Mouse (Mus musculus): Measurements from ENCODE around the gene Tcirg1. TPM values are rescaled to one million over a fixed set of nuclear protein-coding genes. Genes with fewer than 3 reads are reported as not detected.

Gene Tcirg1
- total and polyA plus RNA-seq, 2 experiments from 2014 or later: 12.8 to 32.1 TPM

DNA sequence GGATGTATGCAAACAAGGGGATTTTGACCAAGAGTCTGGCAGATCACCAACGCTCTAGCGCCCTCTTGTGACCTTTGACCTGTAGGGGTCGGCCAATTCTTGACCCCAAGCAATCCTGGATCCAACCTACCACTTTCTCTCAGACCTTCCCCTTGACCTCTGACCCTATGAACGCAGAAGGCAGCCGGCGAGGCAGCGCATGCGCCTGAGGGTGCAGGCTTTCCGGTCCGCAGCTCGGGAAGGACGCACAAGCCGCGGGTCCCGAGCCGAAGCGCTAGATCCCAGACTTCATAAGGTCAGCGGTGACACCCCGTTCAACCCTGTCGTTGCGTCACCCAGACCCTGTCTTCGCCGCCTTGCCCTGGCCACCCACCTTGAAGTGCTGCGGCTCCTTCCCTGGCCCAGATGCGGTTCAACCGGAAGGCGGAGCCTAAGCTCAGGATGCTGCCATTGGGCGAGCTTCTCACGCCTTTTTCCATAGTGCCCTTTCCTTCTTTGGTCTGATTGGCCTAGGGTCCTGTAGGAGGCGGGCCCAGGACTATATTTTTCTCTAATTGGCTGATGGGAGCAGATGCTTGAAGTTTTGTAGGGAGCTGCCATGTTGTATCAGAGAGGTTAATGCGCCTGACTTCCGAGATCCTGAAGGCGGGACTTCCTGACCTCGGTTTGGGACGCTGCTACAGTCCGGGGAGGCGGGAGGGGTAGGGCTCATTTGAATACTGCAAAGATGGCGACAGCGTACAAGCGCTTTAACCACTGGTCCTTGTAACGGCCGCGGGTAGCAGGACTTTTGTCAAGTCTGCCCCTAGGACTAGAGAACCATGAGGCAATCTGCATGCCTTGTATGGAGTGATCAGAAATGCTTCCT, 5.6 kb upstream of the Tcirg1 start, which contains the start of gene Ndufs8:
Ndufs8 (minus strand) TSS at position 438 of the 868 bp plus-strand sequence.
- TF ChIP-seq CTCF (IDR thresholded peaks at IDR 0.05; ENCODE audit: low read depth): peak; percentile 7; the same call in 1 of the 2 replicates
- TF ChIP-seq EP300 (IDR thresholded peaks at IDR 0.05; ENCODE audit: low read depth): peak; percentile 25

DNA sequence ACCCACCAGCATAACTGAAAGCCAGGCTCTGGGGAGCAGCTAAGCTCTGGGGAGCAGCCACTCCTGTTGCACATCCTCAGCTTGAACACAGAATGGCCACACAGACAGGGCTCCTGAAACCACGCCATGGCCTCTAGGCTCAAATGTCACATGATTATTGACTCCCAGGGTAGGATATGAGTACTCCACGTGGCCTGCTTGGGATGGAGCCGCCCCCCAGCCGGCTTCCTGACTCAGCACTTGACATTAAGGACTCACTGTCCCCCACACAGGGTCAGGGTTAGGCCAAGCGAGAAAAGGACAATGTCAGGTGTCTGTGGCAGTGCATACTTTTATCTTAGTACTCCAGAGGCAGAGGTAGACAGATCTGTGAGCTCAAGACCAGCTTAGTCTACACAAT, 3.3 kb upstream of the Tcirg1 start:
- H3K4me3 ChIP-seq (ENCODE audit: low read depth, low read length): no peak overlapping the region
- no peaks in the 10 kb centered on the region for H3K27me3 ChIP-seq (ENCODE audit: control insufficient read depth, insufficient read depth, low read length)
- H3K4me1 ChIP-seq (ENCODE audit: control insufficient read depth, insufficient read depth): peaks cover 18% of the 10 kb centered on the region
- H3K27ac ChIP-seq (ENCODE audit: low read depth): no peak overlapping the region
- ATAC-seq (ENCODE audit: insufficient read depth, low read depth) (no peak), DNase-seq (ENCODE audit: low spot score) (no peak)
- peaks cover 31% of the 10 kb centered on the region for H3K36me3 ChIP-seq (replicated peaks; ENCODE audit: control insufficient read depth, insufficient read depth, low read length)
- 74% methylated on average over 5 of the region's 5 CpGs for WGBS
- H3K4me2 ChIP-seq (ENCODE audit: low read depth, low read length): no peak overlapping the region
- no peak overlapping the region for H3K9ac ChIP-seq (replicated peaks; ENCODE audit: low read depth, low read length)
- no peak for TF ChIP-seq CTCF (IDR thresholded peaks at IDR 0.05; ENCODE audit: low read depth)
- no peak for TF ChIP-seq EP300 (IDR thresholded peaks at IDR 0.05; ENCODE audit: low read depth)
- no peaks in the 10 kb centered on the region for H3K9me3 ChIP-seq (replicated peaks; ENCODE audit: control insufficient read depth, low read length)

More for the DNA sequence above, 5.6 kb upstream of the Tcirg1 start, which contains the start of gene Ndufs8:
- DNase-seq (ENCODE audit: low spot score) (peak; percentile 100), ATAC-seq (ENCODE audit: insufficient read depth, low read depth) (peak; percentile 98)
- under 1% methylated on average over 43 of the region's 43 CpGs for WGBS
- H3K27ac ChIP-seq (ENCODE audit: low read depth): peak within 1 kb of the TSS; percentile 90
- H3K4me3 ChIP-seq (ENCODE audit: low read depth, low read length): peak within 1 kb of the TSS; percentile 75
- no peaks in the 10 kb centered on the region for H3K9me3 ChIP-seq (replicated peaks; ENCODE audit: control insufficient read depth, low read length)
- peaks cover 14% of the 10 kb centered on the region for H3K4me1 ChIP-seq (ENCODE audit: control insufficient read depth, insufficient read depth)
- peak within 1 kb of the TSS; percentile 74 for H3K9ac ChIP-seq (replicated peaks; ENCODE audit: low read depth, low read length)
- peaks cover 31% of the 10 kb centered on the region for H3K36me3 ChIP-seq (replicated peaks; ENCODE audit: control insufficient read depth, insufficient read depth, low read length)
- no peaks in the 10 kb centered on the region for H3K27me3 ChIP-seq (ENCODE audit: control insufficient read depth, insufficient read depth, low read length)
- H3K4me2 ChIP-seq (ENCODE audit: low read depth, low read length): peak within 1 kb of the TSS; percentile 90

DNA sequence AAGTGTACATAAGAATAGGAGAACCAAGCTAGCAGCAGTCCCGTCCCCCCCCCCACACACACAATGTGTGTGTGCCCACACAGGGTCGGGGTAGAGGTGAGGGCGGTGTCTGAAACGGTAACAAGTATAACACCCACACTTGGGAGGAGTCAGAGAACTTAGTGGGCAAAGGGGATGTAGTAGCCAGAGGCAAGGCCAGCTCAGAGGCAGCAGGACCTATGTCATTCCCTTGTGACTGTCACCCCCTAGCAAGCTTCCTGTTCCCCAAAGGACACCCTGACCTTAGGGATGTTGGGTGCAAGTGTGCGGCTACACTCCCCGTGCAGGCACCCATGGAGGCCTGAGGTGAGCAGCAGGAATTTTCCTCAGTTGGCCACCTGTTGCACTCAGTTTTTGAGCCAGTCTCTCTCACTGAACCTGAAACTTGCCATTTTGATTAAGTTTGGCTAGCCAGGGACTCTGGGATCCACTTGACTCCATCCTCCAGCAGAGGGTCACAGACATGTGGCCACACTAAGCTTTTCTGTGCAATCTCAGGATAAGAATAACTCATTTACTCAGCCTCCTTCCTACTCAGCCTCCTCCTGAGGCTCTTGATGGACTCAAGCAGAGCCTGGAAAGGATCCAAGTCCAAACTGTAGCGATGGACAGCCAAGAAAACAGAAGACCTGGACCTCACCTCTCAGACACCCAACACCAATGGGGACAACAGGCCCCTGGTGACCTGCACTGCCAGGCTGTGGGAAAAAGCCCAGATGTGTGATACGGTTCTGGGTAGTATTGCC, 1.1 kb upstream of the Tcirg1 start:
- H3K4me1 ChIP-seq (ENCODE audit: control insufficient read depth, insufficient read depth): peaks cover 11% of the 10 kb centered on the region
- peaks cover 36% of the 10 kb centered on the region for H3K36me3 ChIP-seq (replicated peaks; ENCODE audit: control insufficient read depth, insufficient read depth, low read length)
- no peaks in the 10 kb centered on the region for H3K9me3 ChIP-seq (replicated peaks; ENCODE audit: control insufficient read depth, low read length)
- 74% methylated on average over 8 of the region's 8 CpGs for WGBS
- no peak overlapping the region for H3K27ac ChIP-seq (ENCODE audit: low read depth)
- H3K9ac ChIP-seq (replicated peaks; ENCODE audit: low read depth, low read length): no peak overlapping the region
- H3K4me2 ChIP-seq (ENCODE audit: low read depth, low read length): no peak overlapping the region
- H3K27me3 ChIP-seq (ENCODE audit: control insufficient read depth, insufficient read depth, low read length): no peaks in the 10 kb centered on the region
- ATAC-seq (ENCODE audit: insufficient read depth, low read depth) (no peak), DNase-seq (ENCODE audit: low spot score) (no peak)
- 0 out of 2 replicates have a peak overlapping the region, but pooled peaks have one; percentile 66 for H3K4me3 ChIP-seq (ENCODE audit: low read depth, low read length)
- no peak for TF ChIP-seq EP300 (IDR thresholded peaks at IDR 0.05; ENCODE audit: low read depth)
- TF ChIP-seq CTCF (IDR thresholded peaks at IDR 0.05; ENCODE audit: low read depth): no peak

DNA sequence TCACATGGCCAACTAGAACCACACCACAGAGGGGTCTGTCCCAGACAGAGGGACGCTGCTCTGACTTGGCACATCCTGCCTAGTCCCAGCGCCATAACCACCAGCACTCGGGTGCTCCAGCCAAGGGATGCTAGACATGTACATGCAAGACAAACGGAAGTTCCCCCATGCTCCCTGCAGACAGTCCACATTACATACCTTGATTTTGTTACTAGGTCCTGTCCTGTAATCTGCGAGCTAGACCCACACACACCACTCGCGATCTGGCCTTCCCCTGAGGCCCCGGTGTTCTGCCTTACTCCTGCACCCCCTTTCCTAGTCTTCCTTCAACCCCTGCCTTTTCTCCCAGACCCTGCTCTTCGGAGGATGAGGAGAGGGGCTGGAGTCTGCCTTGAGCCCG, 607 bp downstream of the Tcirg1 start:
- peaks cover 5% of the 10 kb centered on the region; the same call in 1 of the 2 replicates for H3K4me1 ChIP-seq (ENCODE audit: control insufficient read depth, insufficient read depth)
- no peaks in the 10 kb centered on the region for H3K9me3 ChIP-seq (replicated peaks; ENCODE audit: control insufficient read depth, low read length)
- H3K4me3 ChIP-seq (ENCODE audit: low read depth, low read length): peak overlapping the region; percentile 66
- H3K36me3 ChIP-seq (replicated peaks; ENCODE audit: control insufficient read depth, insufficient read depth, low read length): peaks cover 53% of the 10 kb centered on the region
- TF ChIP-seq CTCF (IDR thresholded peaks at IDR 0.05; ENCODE audit: low read depth) (no peak), EP300 (IDR thresholded peaks at IDR 0.05; ENCODE audit: low read depth) (no peak)
- whole genome bisulfite sequencing: 21% methylated on average over 10 of the region's 10 CpGs
- DNase-seq (ENCODE audit: low spot score) (no peak), ATAC-seq (ENCODE audit: insufficient read depth, low read depth) (no peak)
- H3K27me3 ChIP-seq (ENCODE audit: control insufficient read depth, insufficient read depth, low read length): no peaks in the 10 kb centered on the region
- H3K4me2 ChIP-seq (ENCODE audit: low read depth, low read length): peak overlapping the region; percentile 80
- H3K27ac ChIP-seq (ENCODE audit: low read depth): peak overlapping the region; percentile 66
- H3K9ac ChIP-seq (replicated peaks; ENCODE audit: low read depth, low read length): peak overlapping the region; percentile 52

DNA sequence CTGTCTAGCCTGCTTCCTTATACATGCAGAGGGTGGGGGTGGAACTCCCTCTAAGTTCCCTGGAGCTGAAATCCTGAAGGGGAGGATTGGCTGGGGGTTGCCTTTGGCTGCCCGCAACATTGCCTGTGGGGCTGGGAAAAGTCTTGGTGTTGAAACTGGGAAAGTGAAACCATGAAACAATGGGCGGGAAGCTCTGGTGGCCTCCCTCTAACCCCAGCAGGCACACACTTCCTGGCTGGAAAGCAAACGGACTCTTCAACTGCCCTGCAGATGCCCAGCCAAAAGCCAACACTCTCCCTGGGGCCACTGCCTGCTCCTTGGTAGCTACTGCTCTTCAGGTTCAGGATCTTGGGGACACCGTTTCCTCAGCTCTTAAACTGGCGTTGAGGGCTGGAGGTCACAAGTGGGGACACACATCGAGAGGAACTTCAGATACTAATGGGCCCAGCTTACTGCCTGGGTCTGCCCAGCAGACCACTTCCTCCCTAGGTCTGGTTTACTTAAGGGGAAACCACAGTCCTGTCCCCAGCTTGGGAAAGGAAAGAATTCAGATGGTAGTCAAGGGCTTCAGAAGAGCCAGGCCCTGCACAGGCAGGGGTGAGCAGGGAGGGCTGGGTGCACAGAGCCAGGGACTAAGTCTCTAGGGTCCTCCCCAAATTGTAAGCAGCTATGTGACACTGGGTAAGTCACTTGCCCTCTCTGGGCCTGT, 1.5 kb downstream of the Tcirg1 start:
- Histone ChIP-seq H3K9me3 (replicated peaks; ENCODE audit: control insufficient read depth, low read length) (no peaks in the 10 kb centered on the region), H3K9ac (replicated peaks; ENCODE audit: low read depth, low read length) (no peak overlapping the region; the same call in none of the 2 replicates), H3K27me3 (ENCODE audit: control insufficient read depth, insufficient read depth, low read length) (no peaks in the 10 kb centered on the region), H3K4me2 (ENCODE audit: low read depth, low read length) (peak overlapping the region; percentile 80), H3K27ac (ENCODE audit: low read depth) (peak overlapping the region; percentile 66), H3K36me3 (replicated peaks; ENCODE audit: control insufficient read depth, insufficient read depth, low read length) (peaks cover 47% of the 10 kb centered on the region), H3K4me3 (ENCODE audit: low read depth, low read length) (peak overlapping the region; percentile 66), H3K4me1 (ENCODE audit: control insufficient read depth, insufficient read depth) (peaks cover 5% of the 10 kb centered on the region; the same call in 1 of the 2 replicates)
- no peak for TF ChIP-seq EP300 (IDR thresholded peaks at IDR 0.05; ENCODE audit: low read depth)
- 35% methylated on average over 6 of the region's 6 CpGs for WGBS
- DNase-seq (ENCODE audit: low spot score) (peak; percentile 40), ATAC-seq (ENCODE audit: insufficient read depth, low read depth) (peak; percentile 22; the same call in 1 of the 2 replicates)

All from heart, postnatal 0 days (tissue).